Mouse (Mus musculus) megakaryocyte, embryonic 14.5 days (primary cell): Measurements from ENCODE around the gene Ubr2.

Experiments used
- FLI1 ChIP-seq: IDR thresholded peaks from 2 replicates; pipeline ENCODE4 v1.6.1; 2012; ENCODE audit warnings: low read length, inconsistent platforms, mixed read lengths
- GATA1 ChIP-seq: IDR thresholded peaks from 3 replicates; pipeline ENCODE4 v1.6.1; 2012; ENCODE audit warnings: mixed read lengths, low read length, inconsistent platforms, borderline replicate concordance

- TF ChIP-seq FLI1 (no peak), GATA1 (no peak)
These were observed 83.4 kb downstream of the Ubr2 start for GRCm38 (mm10) chr17:46926941-46927340.
